ENCODE assay signal across 8 mouse cellular contexts in the genomic region with DNA sequence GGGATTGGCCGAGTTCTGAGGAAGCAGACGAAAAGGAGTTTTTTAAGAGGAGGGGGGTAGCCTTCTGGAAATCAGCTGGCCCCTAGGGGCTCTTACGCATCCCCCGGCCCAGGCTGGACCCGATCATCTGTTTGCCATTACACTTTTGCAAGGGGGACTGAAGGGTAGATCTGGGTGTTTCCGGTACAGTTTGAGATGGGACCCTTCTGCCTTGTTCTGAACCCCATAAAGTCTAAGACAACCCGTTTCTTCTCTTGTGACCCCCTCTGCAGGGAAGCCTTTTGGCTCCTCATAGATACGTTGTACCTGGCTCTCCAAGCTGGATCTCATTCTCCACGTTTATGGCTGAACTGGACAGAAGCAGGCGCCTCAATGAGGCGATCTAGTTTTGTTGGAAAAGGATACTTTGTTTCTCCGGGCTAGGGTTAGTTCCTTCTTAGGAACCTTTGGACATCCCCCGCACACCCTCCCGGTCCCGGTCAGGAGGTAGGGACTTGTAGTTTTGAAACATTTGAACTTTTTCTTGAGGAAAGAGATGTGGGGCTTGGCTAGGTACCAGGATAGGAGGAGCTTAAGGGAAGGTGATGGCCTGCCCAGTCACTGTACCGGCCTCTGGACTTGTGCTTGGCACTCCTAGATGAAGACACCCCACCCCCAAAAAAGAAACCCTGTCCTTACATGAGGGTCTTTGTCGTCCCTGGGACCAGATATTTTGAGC. TPM values are rescaled to one million over a fixed set of nuclear protein-coding genes. Genes with fewer than 3 reads are reported as not detected.
DNase-seq lines count a peak whose midpoint lies in the region; ATAC-seq and TF ChIP-seq lines count a peak whose summit lies in the region.

No protein-coding gene starts in this region.

- TF ChIP-seq POLR2A in lung, adult 2 months (IDR thresholded peaks at IDR 0.05; ENCODE audit: borderline replicate concordance, extremely low read depth, low read depth, low read length): no peak

- ATAC-seq in megakaryocyte, adult 5-6 weeks (ENCODE audit: poor library complexity, severe bottlenecking): no peak
- no peak for ATAC-seq in embryonic facial prominence, embryonic 14.5 days (ENCODE audit: low read depth)
- no peak for ATAC-seq in intestine, embryonic 15.5 days
- ATAC-seq in megakaryocyte-erythroid progenitor cell, adult 5-6 weeks (replicated peaks; ENCODE audit: low FRiP score, low TSS enrichment, poor library complexity, severe bottlenecking): no peak

- no peaks in the 10 kb centered on the region for H3K9me3 ChIP-seq in megakaryocyte, embryonic 14.5 days
- H3K9me3 ChIP-seq in embryonic facial prominence, embryonic 14.5 days (ENCODE audit: control insufficient read depth, low read length): no peaks in the 10 kb centered on the region
- H3K9me3 ChIP-seq in intestine, embryonic 15.5 days: no peaks in the 10 kb centered on the region

- H3K36me3 ChIP-seq in megakaryocyte, embryonic 14.5 days (replicated peaks; ENCODE audit: low read length): peaks cover 43% of the 10 kb centered on the region
- H3K36me3 ChIP-seq in embryonic facial prominence, embryonic 14.5 days (ENCODE audit: control insufficient read depth, insufficient read depth, low read length): no peaks in the 10 kb centered on the region
- H3K36me3 ChIP-seq in intestine, embryonic 15.5 days: no peaks in the 10 kb centered on the region

- peaks cover 70% of the 10 kb centered on the region for H3K4me1 ChIP-seq in megakaryocyte, embryonic 14.5 days
- H3K4me1 ChIP-seq in embryonic facial prominence, embryonic 14.5 days (ENCODE audit: control insufficient read depth, insufficient read depth, low read length): peaks cover 36% of the 10 kb centered on the region
- peaks cover 46% of the 10 kb centered on the region for H3K4me1 ChIP-seq in intestine, embryonic 15.5 days (replicated peaks)
- peaks cover 28% of the 10 kb centered on the region for H3K4me1 ChIP-seq in lung, adult 2 months (ENCODE audit: control insufficient read depth, insufficient read depth, low read length)

- peak overlapping the region; percentile 72 for H3K4me2 ChIP-seq in embryonic facial prominence, embryonic 14.5 days (ENCODE audit: low read depth, low read length)
- peak overlapping the region; percentile 83 for H3K4me2 ChIP-seq in intestine, embryonic 15.5 days (replicated peaks)

- peak overlapping the region; percentile 95 for H3K27ac ChIP-seq in embryonic facial prominence, embryonic 14.5 days (replicated peaks; ENCODE audit: low read depth, low read length)
- peak overlapping the region; percentile 99 for H3K27ac ChIP-seq in intestine, embryonic 15.5 days

- TF ChIP-seq CTCF in lung, adult 2 months (IDR thresholded peaks at IDR 0.05; ENCODE audit: insufficient read depth, low read length): no peak

- peak overlapping the region; percentile 74 for H3K9ac ChIP-seq in embryonic facial prominence, embryonic 14.5 days (ENCODE audit: low read depth, low read length)
- peak overlapping the region; percentile 94 for H3K9ac ChIP-seq in intestine, embryonic 15.5 days

- H3K4me3 ChIP-seq in megakaryocyte, embryonic 14.5 days (replicated peaks): peak overlapping the region; percentile 98
- peak overlapping the region; percentile 90 for H3K4me3 ChIP-seq in embryonic facial prominence, embryonic 14.5 days (ENCODE audit: low read depth, low read length)
- H3K4me3 ChIP-seq in intestine, embryonic 15.5 days (replicated peaks): peak overlapping the region; percentile 94
- peak overlapping the region; percentile 99 for H3K4me3 ChIP-seq in lung, adult 2 months (replicated peaks; ENCODE audit: extremely low read depth, low read depth, low read length)

- DNase-seq in embryonic facial prominence, embryonic 14.5 days (ENCODE audit: low spot score): no peak
- DNase-seq in lung, adult 2 months: peak; percentile 44
- DNase-seq in testis, postnatal 10 days (ENCODE audit: low spot score): peak; percentile 80
- no peak for DNase-seq in layer of hippocampus, postnatal 10 days (ENCODE audit: low spot score in 2 of 2)

- H3K27me3 ChIP-seq in megakaryocyte, embryonic 14.5 days (replicated peaks): no peaks in the 10 kb centered on the region
- no peaks in the 10 kb centered on the region for H3K27me3 ChIP-seq in embryonic facial prominence, embryonic 14.5 days (replicated peaks; ENCODE audit: control insufficient read depth, insufficient read depth, low read length)
- H3K27me3 ChIP-seq in intestine, embryonic 15.5 days (replicated peaks): no peaks in the 10 kb centered on the region

- 2% methylated on average over 17 of the region's 17 CpGs for WGBS in embryonic facial prominence, embryonic 14.5 days
- WGBS in intestine, embryonic 15.5 days: 2% methylated on average over 17 of the region's 17 CpGs
- 3% methylated on average over 17 of the region's 17 CpGs for WGBS in lung, adult 2 months

RNA-seq across cellular contexts. Expression of a gene that starts 2.0 kb away (rescaled TPM):
- 51.2 and 77.7 TPM in 2 replicates for polyA plus RNA-seq in megakaryocyte, embryonic 14.5 days (2012; ENCODE audit: insufficient read depth, low replicate concordance)
- total RNA-seq in megakaryocyte, adult 5-6 weeks (2015): 121 and 128 TPM in 2 replicates
- 315 and 351 TPM in 2 replicates for total RNA-seq in megakaryocyte, adult 5-6 weeks (2017)
- 88.6 and 96.3 TPM in 2 replicates for polyA plus RNA-seq in embryonic facial prominence, embryonic 14.5 days (2014; fragmentation: Nextera tagmentation; extraction: Ambion mirVana)
- 123 and 126 TPM in 2 replicates for polyA plus RNA-seq in intestine, embryonic 15.5 days (2015; fragmentation: Nextera tagmentation; extraction: Ambion mirVana)
- 120 and 137 TPM in 2 replicates for polyA plus RNA-seq in lung, adult 2 months (2012; rRNA removed)
- 100 to 1,000 TPM; 148 to 150 TPM for total RNA-seq in layer of hippocampus, postnatal 10 days (2021)
- 15.7 and 20.4 TPM in 2 replicates for total RNA-seq in megakaryocyte-erythroid progenitor cell, adult 5-6 weeks (2014; fragmentation: Nextera tagmentation)
- total RNA-seq in megakaryocyte-erythroid progenitor cell, adult 5-6 weeks (2017): 56.3 and 63.5 TPM in 2 replicates

RNA-seq across cellular contexts. Expression of a gene that starts 18.6 kb away (rescaled TPM):
- 25.9 and 294 TPM in 2 replicates for polyA plus RNA-seq in megakaryocyte, embryonic 14.5 days (2012; ENCODE audit: insufficient read depth, low replicate concordance)
- 1,123 and 1,179 TPM in 2 replicates for total RNA-seq in megakaryocyte, adult 5-6 weeks (2015)
- total RNA-seq in megakaryocyte, adult 5-6 weeks (2017): 895 and 904 TPM in 2 replicates
- 712 and 810 TPM in 2 replicates for polyA plus RNA-seq in embryonic facial prominence, embryonic 14.5 days (2014; fragmentation: Nextera tagmentation; extraction: Ambion mirVana)
- polyA plus RNA-seq in intestine, embryonic 15.5 days (2015; fragmentation: Nextera tagmentation; extraction: Ambion mirVana): 530 and 606 TPM in 2 replicates
- 81.7 and 95.5 TPM in 2 replicates for polyA plus RNA-seq in lung, adult 2 months (2012; rRNA removed)
- 100 to 1,000 TPM; 458 to 501 TPM for total RNA-seq in layer of hippocampus, postnatal 10 days (2021)
- 2,091 and 2,156 TPM in 2 replicates for total RNA-seq in megakaryocyte-erythroid progenitor cell, adult 5-6 weeks (2014; fragmentation: Nextera tagmentation)
- total RNA-seq in megakaryocyte-erythroid progenitor cell, adult 5-6 weeks (2017): 1,518 and 2,802 TPM in 2 replicates

RNA-seq across cellular contexts. Expression of a gene that starts 25.1 kb away (rescaled TPM):
- polyA plus RNA-seq in megakaryocyte, embryonic 14.5 days (2012; ENCODE audit: insufficient read depth, low replicate concordance): not detected in 2 replicates
- not detected in 2 replicates for total RNA-seq in megakaryocyte, adult 5-6 weeks (2015)
- total RNA-seq in megakaryocyte, adult 5-6 weeks (2017): not detected in 2 replicates
- polyA plus RNA-seq in embryonic facial prominence, embryonic 14.5 days (2014; fragmentation: Nextera tagmentation; extraction: Ambion mirVana): not detected in 2 replicates
- polyA plus RNA-seq in intestine, embryonic 15.5 days (2015; fragmentation: Nextera tagmentation; extraction: Ambion mirVana): 0.24 TPM in 1 of 2 replicates, not detected in the other
- 0.22 TPM in 1 of 2 replicates, not detected in the other for polyA plus RNA-seq in lung, adult 2 months (2012; rRNA removed)
- under 1 TPM; 0.58 to 0.85 TPM for total RNA-seq in layer of hippocampus, postnatal 10 days (2021)
- 0.89 TPM in 1 of 2 replicates, not detected in the other for total RNA-seq in megakaryocyte-erythroid progenitor cell, adult 5-6 weeks (2014; fragmentation: Nextera tagmentation)
- 2.4 TPM in 1 of 2 replicates, not detected in the other for total RNA-seq in megakaryocyte-erythroid progenitor cell, adult 5-6 weeks (2017)

RNA-seq across cellular contexts. Expression of a gene that starts 34.5 kb away (rescaled TPM):
- polyA plus RNA-seq in megakaryocyte, embryonic 14.5 days (2012; ENCODE audit: insufficient read depth, low replicate concordance): 2.6 and 14.6 TPM in 2 replicates
- 11.1 and 11.8 TPM in 2 replicates for total RNA-seq in megakaryocyte, adult 5-6 weeks (2015)
- 21.0 and 22.4 TPM in 2 replicates for total RNA-seq in megakaryocyte, adult 5-6 weeks (2017)
- 10.3 and 11.8 TPM in 2 replicates for polyA plus RNA-seq in embryonic facial prominence, embryonic 14.5 days (2014; fragmentation: Nextera tagmentation; extraction: Ambion mirVana)
- 13.3 and 13.4 TPM in 2 replicates for polyA plus RNA-seq in intestine, embryonic 15.5 days (2015; fragmentation: Nextera tagmentation; extraction: Ambion mirVana)
- polyA plus RNA-seq in lung, adult 2 months (2012; rRNA removed): 7.0 and 11.6 TPM in 2 replicates
- 10 to 100 TPM; 19.5 to 20.6 TPM for total RNA-seq in layer of hippocampus, postnatal 10 days (2021)
- total RNA-seq in megakaryocyte-erythroid progenitor cell, adult 5-6 weeks (2014; fragmentation: Nextera tagmentation): 17.7 and 18.9 TPM in 2 replicates
- 20.4 and 23.3 TPM in 2 replicates for total RNA-seq in megakaryocyte-erythroid progenitor cell, adult 5-6 weeks (2017)

RNA-seq across cellular contexts. Expression of a gene that starts 39.7 kb away (rescaled TPM):
- polyA plus RNA-seq in megakaryocyte, embryonic 14.5 days (2012; ENCODE audit: insufficient read depth, low replicate concordance): 1.7 TPM in 1 of 2 replicates, not detected in the other
- total RNA-seq in megakaryocyte, adult 5-6 weeks (2015): 2.3 and 2.5 TPM in 2 replicates
- total RNA-seq in megakaryocyte, adult 5-6 weeks (2017): 0.33 and 0.45 TPM in 2 replicates
- 7.0 and 7.5 TPM in 2 replicates for polyA plus RNA-seq in embryonic facial prominence, embryonic 14.5 days (2014; fragmentation: Nextera tagmentation; extraction: Ambion mirVana)
- polyA plus RNA-seq in intestine, embryonic 15.5 days (2015; fragmentation: Nextera tagmentation; extraction: Ambion mirVana): 5.2 and 5.3 TPM in 2 replicates
- 2.8 and 4.5 TPM in 2 replicates for polyA plus RNA-seq in lung, adult 2 months (2012; rRNA removed)
- 10 to 100 TPM; 33.9 to 34.7 TPM for total RNA-seq in layer of hippocampus, postnatal 10 days (2021)
- 0.45 and 1.7 TPM in 2 replicates for total RNA-seq in megakaryocyte-erythroid progenitor cell, adult 5-6 weeks (2014; fragmentation: Nextera tagmentation)
- 0.91 TPM in 1 of 2 replicates, not detected in the other for total RNA-seq in megakaryocyte-erythroid progenitor cell, adult 5-6 weeks (2017)

Comparison
In these comparisons a context has a peak if more than half of its experiments do, and no peak if none do; other contexts are left out.
1. DNase-seq: peak in lung, adult 2 months (single experiment) and testis, postnatal 10 days (single experiment); none in embryonic facial prominence, embryonic 14.5 days (single experiment) and layer of hippocampus, postnatal 10 days (0 of 2).
2. Peak in every context shown above with its lines, with median percentiles within 50 percentile points of each other: H3K4me3 ChIP-seq.